Mouse (Mus musculus) E14TG2a.4 (cell line): ENCODE measurements around the gene Lrrfip1.

ENCODE experiments used
- CTCF ChIP-seq: conservative IDR thresholded peaks from 2 replicates; pipeline ENCODE4 v1.5.1; 2014; ENCODE audit warnings: low read length
- POU5F1 ChIP-seq: IDR thresholded peaks from 2 replicates; pipeline ENCODE4 v1.6.1; 2014; ENCODE audit warnings: low read length, borderline replicate concordance

GRCm38 (mm10) chr1:90951670-90952069, 46.9 kb upstream of the Lrrfip1 start:
- TF ChIP-seq CTCF, result no peak
- no peak for TF ChIP-seq POU5F1
